Mouse (Mus musculus) c-Kit-positive CD71-negative TER-119-negative erythroid progenitor cells, embryonic 14.5 days (primary cell): ENCODE results near the gene Ccdc9b.
A peak's percentile ranks its signal among the peaks of the same experiment; 100 is the strongest.

Experiments
- DNase-seq: peaks from one replicate; pipeline ENCODE4 v3.0.0-alpha.2; 2013; ENCODE audit warnings: low read depth

Ccdc9b gene

DNA sequence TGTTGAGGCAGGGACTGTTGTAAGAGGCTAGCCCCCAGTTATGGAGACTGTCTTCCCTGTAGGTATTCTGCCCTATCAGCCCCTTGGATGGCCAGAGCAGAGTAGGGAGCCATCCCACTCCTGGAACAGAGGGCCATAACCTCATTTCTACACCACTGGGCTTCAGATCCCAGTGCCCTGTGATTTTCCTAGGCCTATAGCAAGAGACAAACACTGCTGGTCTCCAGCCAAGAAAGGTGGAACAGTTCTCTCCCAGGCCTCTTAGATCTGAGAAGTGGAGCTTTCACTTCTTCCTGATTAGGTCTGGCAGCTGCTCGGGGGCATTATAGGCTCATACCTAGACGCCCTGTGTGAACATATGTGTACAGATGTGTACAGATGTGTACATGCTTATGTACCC lies 13.8 kb upstream of the Ccdc9b start:
- no peak for DNase-seq

DNA sequence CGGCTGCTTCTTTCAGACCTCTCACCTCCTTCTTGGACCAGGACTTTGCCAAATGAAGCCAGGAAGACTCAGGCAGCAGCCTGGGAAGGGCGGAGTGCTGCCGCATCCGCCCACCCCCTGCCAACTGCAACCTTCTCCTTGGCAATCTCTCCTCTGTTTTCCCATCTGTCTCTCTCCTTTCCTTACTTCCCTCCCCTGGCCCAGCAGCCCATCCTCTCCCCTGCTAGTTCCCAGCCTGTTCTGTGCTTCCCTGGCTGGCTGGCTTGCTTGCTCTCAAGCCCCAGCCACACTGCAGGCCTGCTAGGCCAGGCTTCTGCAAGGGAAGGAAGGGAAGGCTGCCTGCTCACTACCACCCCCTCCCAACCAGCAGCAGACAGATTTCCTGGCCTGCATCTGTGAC lies 13.4 kb upstream of the Ccdc9b start:
- no peak for DNase-seq

DNA sequence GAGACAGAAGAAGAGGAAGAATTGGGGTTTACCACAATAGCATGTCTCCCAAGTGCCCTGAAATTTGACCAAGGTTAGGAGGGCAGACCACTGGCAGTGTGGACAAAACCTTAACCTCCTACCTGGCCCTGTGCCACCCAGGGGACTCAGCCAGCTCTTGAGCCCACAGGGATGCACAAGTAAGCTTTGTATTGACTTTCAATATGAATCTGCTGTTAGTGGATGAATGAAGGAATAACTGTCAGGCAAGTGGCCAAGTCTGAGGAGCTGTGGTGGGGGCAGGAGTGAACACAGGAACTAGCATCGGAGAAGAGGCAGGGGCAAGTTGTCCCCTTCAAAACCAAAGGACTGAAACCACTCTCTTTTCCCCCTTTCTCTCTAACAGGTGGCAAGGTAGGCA lies 12.9 kb upstream of the Ccdc9b start:
- DNase-seq = no peak

DNA sequence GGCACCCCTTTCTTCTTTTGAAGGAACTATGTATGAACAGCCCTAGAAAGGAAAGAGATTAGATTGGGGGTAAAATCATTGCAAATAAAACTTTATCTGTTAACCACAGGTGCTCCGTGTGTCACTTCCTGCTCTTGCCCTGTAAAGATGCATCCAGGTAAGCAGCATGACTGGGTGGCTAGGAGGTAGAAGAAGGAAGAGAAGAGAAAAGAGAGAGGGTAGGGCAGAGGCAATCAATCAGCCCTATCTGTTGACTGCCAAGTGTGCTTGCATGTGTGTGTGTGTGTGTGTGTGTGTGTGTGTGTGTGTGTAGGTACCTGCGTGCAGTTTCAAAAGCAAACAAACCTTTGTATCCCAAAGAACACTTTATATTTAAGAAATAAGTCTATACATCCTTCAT lies 12.1 kb upstream of the Ccdc9b start:
- DNase-seq = no peak

DNA sequence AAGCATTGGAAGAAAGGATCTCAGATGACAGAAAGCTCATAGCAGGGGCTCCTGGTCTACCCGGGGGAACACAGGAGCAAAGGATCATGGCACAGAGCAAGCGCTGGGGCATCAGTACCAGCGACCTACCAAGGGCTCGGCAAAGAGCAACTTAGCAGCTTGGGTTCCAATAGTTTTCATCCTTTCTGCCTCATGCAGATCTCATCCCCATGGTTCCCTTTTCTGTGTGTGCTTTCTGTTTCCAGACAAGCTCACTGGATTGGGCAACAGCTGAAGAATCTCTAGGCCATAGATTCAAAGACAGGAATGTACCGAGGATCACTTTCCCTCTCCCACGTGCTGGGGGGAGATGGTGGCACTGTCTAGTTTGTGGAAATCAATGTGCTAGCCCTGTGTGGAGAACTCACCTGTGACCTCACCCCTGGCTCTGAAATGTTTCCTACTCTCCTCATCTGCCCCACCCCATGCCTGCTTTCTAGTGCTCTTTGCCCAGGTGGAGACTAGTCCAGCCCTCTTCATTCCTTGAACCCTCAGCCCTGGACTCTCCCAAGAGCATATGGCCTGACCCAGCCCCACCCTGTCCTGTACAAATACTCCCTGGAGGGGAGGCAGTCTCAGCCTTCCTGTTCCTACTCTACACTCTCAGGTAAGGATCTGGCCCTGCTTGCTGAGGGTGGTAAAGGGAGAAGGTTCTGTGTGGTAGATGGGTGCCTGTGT lies 9.9 kb upstream of the Ccdc9b start, which contains the start of gene Phgr1:
Gene Phgr1, plus strand, starts transcription at position 612 of the 717 bp plus-strand sequence.
- no peak for DNase-seq

DNA sequence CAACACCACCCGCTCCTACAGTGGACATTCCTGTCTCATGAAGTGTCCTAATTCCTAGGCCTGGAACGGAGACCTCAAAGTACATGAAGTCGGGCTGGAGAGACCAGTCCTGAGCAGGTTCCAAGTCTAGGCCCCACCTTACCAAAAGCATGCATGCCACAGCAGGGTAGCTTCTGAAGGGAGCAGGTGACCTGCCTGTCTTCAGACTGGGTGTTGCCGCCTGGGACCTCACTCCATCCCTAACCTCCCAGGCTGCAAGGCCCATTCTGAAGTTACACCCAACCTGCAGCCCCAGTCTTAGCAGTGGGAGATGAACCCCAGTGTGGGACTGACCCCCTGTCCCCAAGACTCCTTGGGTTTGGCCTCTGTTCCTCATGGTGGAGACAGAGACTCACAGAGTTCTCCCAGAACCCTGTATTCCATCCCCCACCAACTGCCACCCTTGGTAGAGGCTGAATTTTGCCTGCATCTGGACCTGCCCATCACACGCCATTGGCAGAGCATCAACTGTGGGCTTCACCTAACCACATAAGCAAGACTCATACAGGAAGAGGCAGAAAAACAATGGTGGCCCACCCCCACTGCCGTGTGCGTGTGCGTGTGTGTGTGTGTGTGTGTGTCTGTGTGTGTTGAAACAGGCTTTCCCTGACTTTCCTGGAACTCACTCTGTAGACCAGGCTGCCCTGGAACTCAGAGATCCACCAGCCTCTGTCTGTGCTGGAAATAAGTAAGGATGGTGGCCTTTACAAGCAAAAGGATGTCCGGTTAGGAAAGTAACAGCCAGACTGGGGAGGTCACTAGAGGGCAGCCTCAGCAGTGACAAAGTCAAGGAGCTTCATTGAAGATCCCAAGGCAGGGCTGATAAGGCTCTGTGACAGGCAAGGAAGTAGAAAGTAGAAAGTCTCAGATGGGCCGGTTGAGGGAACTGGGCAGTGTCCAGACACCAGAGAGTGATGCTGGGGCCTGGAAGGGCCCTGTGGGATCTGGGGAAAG lies 3.9 kb upstream of the Ccdc9b start:
- no peak for DNase-seq

DNA sequence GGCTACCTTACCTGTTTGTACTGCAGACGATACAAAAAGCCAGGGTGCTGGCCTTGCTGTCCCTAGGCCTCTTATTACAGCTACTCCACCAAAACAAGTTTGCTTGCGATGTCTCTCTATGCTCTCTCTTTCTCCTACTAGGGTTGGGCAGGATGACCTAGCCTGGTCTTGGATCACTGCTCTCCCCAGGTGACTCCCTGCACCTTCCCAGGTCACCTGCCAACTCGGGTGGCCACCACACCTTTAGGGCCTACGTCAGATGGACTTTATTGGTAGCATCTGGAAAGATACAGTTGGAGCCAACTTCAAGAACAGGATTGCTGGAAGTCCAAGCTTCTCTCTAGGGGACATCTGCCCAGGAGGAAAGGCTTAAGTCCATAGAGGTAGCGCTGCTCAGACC lies 2.4 kb upstream of the Ccdc9b start:
- no peak for DNase-seq

DNA sequence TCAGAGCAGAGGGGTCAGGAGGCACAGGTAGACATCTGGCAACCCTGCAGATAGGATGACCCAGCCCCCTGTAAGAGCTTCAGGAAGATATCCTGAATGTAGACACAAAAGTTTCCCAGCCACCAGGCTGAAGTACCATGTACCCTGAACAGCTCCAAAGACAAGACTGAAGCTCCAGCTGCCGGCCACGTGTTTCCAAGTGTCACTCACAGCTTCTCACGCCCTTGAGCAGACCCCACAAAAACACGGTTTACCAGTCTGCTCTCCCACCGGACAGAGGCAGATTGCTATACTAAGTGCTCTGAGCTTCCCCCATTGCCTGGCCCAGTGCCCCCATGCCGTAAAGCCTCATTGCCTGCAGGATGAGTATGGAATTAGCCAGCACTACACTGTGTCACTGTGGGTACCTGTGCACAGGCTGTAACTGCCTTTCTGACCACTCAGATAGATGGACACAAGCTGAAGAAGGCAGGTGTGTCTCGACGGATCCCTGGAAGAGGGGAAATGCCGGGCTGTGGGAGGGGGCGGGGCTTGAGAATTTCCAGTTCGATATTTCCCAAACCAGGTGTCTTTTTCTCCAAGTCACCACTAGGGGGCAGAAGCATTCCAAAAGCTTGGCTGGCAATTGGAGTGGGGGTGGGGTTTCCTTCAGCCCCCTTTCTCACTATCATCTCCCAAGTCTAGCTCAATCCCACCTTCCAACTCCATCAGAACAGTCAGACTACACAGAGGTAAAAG lies 1.8 kb upstream of the Ccdc9b start:
- no peak for DNase-seq

DNA sequence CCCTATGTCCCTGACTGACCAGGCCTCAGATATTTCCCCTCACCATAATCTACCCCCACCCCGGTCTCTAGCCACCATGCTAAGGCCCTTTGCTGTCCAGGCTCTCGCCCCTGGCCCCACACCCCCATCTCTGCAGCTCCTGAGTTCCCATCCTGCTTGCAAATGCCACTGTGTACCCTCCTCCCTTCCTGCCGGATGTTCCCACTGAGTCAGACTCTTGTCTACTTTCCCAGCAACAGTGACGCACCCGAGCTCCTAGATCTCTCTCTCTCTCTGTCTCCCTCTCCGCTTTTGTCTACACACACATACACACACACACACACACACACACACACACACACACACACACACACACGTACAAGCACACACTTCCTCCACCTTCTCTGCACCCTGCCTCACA lies 1.0 kb upstream of the Ccdc9b start:
- DNase-seq = no peak

DNA sequence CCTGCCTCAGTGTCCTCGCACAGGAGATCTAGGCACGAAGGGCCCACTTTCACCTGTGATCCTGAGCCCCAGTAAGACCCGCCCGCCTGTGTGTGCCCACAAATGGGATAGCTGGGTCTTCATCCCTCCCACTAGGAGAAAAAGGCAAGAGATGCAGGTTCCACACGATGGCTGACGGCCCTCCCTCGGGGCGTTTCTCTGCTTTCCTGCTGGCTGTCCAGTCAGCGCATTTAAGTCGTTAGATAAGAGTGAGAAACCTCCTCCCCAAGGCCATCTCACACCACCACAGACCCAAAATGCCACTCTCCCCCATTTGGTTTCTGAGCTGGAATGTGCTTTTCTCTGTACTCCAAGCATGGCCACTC lies 305 bp upstream of the Ccdc9b start:
- no peak for DNase-seq

DNA sequence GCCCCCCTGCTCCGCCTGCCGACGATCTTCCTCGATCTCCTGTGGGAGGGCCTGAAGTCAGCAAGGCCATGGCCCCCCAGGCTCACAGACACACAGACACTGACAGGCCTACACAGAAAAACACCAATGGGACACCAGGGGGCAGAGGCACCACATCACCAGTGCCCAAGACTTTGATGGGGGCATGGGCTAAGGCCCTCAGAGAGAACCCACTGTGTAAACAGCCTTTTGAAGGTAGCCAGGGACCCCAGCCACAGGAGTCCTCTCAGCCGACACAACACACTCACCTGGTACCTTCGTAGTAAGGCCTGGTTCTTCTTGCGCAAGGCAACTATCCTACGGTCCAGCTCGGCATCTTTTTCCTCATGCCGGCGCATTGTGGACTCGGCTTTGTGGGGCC lies 1.1 kb downstream of the Ccdc9b start:
- no peak for DNase-seq

DNA sequence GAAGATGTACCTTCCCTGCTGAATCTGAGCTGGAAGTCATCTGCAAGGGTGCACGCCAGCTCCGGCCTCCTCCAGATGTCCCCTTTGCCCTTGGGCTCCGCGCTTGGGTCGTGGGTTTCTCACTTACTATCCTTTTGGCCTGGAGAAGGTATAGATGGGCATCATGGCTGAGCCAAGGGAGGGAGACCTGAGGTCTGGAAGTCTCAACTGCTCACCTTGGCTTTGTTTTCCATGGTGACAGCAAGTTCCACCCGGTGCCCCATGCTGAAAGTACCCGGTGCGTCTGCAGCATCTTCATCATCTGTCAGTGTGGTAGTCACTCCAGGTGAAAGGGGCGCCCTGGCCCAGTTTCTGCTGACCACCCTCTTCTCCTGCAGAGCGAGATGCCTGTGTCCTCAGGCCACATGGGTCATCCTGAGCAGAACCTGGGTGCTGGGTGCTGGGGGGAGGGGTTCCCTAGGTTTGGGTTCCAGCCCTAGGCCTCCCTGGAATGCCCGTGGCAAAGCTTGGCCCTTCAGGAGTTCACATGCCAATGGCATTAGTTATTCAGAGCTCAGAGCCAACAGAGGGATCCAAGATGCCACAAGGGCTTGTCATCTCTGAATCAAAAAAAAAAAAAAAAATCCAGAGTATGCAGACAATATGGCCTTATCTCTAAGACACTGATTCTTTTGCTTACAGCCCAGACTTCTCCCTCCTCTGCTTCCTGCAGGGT lies 2.0 kb downstream of the Ccdc9b start:
- DNase-seq = no peak

DNA sequence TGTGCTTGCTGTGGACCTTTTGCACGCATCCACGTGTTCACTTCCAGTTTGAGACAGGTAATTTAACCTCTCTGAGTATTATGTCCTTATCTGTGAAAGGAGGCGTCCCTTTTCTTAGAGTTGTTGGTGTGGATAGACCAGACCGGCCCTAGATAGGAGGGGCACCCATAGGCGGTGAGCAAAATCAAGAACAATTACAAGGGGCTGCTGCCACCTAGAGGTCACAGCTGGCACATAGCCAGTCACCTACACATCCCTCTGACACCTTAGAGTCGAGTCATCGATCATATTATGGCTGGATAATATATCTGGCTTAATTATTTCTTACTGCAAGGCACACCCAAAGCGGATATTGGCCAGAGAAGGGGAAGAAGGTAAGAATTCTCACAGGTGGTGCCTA lies 2.6 kb downstream of the Ccdc9b start:
- peak; percentile 68 for DNase-seq

DNA sequence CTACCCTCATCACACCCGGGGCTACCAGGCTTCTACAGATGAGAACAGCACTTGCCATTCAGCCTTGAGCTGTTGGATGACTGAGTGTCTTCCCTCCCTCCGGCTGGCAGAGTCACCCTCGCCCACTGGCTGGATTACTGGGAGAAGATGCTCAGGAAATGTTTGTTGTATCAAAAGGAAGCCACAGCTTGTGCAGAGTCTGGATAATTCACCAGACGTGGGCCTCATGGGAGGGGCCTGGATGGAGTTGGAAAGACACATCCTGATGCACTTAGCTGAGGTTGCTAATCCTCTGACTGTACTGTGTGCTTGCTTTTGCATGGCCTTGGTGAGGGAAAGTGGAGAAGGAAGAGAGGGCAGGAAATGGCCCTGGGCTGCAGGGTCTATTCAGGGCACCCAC lies 6.4 kb downstream of the Ccdc9b start:
- DNase-seq = no peak

DNA sequence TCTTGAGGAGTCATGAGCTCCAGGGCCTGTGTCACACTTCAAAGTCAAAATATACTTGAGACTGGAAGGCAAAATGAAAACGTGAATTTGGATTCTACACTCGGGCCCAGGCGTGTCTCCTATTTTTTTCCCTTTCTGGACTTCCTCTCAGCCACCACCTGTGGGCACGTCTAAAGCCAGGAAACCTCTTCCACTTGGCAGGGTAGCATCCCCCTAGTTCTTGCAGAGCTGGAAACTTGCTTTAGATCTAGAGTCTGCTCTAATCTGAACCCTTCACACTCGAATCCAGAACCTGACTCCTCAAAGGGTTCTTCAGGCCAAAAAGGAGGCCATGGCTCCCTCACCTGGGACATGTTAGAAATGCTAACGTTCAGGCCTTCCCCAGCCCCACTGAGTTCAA lies 7.1 kb downstream of the Ccdc9b start:
- DNase-seq = no peak

DNA sequence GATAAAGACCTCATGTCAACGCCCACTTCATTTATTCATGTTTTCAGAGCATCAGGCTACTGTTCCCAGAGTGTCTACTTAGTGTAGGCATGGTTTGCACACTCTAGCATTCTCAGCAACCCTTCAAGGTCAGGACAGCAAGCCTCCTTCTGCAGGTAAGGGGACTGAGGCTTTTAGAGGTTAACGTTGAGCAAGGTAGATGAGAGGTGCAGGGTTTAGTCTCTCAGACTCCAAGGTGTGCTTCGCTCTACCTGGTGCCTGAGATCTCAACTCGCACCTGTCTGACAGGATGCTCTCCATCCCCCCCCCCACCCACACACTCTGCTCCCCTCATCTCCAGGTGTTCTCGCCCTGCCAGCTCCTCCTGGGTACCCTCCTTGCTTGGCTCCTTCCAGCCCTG lies 8.3 kb downstream of the Ccdc9b start:
- DNase-seq = no peak

DNA sequence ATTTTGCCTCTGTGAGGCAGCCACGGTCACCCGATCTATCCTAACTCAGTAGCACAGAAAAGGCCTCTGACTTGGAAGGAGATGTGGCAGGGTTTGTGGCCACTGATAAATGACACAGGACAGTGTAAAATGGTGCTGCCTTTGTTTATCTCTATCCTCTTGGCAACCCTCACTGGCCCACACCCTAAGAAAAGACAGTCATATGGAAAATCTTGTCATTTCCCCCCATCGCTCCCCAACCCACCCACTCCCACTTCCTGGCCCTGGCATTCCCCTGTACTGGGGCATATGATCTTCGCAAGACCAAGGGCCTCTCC lies 9.7 kb downstream of the Ccdc9b start:
- no peak for DNase-seq

DNA sequence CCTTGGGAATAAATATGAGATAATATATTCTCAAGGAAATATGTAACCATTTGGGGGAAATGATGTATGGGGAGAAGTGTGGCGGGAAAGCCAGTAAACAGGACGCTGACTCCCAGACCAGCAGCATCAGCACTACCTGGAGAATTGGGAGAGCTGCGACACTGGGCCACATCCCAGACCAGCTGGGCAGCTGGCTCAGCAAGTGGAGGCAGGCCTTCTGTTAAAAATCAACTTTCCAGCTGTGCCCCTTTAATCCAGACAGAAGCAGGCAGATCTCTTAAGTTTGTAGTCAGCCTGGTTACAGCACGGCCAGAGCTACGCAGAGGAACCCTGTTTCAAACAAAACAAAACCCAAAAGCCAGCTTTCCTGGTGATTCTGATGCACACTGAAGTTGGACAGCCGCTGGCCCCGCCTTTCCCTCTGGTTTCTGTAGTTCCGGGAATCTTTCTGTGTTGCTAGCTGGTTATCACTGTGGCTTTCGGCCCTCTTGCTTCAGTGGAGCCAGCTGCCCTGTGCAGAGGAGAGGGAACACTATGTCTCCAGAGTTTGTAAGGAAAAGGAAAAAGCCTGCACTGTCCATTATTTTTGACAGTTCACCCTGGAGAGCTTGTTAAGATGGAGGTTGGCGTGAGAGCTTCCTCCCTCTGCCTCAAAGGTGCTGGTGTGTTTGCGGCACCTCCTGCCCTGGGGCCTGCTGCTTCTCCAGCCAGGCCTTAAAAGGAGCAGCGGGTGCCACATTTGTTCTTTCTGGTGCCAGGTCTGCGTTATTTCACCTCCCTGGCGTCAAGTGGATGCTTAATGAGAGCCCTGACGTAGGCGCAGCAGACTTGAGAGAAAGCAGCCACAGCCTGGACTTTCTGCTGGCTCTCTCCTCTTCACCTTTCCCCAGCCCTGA lies 10.3 kb downstream of the Ccdc9b start:
- DNase-seq = no peak

DNA sequence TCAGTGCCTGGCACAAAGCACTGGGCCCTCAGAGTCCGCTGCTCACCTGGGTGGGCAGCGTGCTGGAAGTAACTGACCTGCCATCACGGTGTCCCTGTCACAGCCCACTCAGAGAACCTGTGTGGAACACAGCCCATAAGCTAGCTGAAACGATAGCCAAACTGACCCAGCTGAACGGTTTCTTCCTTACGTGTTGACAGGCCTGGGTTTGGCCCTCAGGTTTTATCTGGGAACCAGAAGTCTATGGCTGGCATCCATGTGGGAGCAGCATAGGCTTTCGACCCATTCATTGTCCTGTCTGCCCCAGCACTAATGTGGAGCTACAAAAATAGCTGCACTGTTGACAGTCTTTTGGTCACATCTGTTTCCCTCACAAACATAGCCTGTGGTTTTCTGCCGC lies 12.0 kb downstream of the Ccdc9b start:
- no peak for DNase-seq

DNA sequence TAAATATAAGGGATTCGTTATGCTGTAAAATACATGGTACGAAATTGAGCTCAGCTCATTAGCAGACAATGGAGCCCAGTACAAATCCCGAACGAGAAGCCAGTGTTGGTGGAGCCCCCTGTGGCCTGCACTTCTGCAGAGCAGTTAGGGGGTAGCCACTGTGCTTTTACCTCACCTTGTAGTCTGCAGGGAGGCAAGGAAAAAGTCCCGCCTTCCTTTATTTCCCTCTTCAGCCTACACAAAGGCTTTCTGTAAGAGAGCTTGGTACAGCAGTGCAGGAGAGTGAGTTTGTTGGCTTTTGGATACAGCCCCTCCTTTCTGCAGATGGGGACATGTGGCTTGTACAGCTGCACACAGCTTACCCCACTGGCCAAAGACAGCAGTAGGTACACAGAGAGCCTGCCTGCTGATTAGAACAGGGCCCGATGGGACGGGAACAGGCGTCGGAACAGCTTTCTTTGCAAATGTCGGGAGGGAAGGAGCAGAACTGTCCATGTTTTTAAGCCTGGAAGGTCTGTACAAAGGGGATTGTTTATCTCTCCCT lies 13.0 kb downstream of the Ccdc9b start:
- DNase-seq = no peak
